Mouse (Mus musculus) neural tube, embryonic 12.5 days (tissue): ENCODE results near the gene Epb42. TPM values are rescaled to one million over a fixed set of nuclear protein-coding genes. Genes with fewer than 3 reads are reported as not detected.
"Not testable (repeated sequence)": the region's sequence is repeated elsewhere in the genome, so short reads cannot be mapped to it uniquely, and the experiment has no call there.

Source experiments
- ATAC-seq: fragments of 200-750 bp; cut with Nextera tagmentation; 2 replicates; pipeline ENCODE4 v1.8.0; 2017; ENCODE audit warnings: low read depth, mild to moderate bottlenecking, moderate TSS enrichment, moderate library complexity; ENCODE audit not compliant: low FRiP score
- H3K27ac ChIP-seq: fragments of 300-500 bp; sonication (generic); 2 replicates; pipeline ENCODE4 v1.5.1; 2016
- H3K27me3 ChIP-seq: fragments of 300-500 bp; sonication (generic); replicated peaks from 2 replicates; pipeline ENCODE4 v1.6.1; 2016; ENCODE audit warnings: mild to moderate bottlenecking
- H3K36me3 ChIP-seq: fragments of 300-500 bp; sonication (generic); 2 replicates; pipeline ENCODE4 v1.6.1; 2016; ENCODE audit warnings: mild to moderate bottlenecking
- H3K4me1 ChIP-seq: fragments of 300-500 bp; sonication (generic); 2 replicates; pipeline ENCODE4 v1.6.1; 2016
- H3K4me2 ChIP-seq: fragments of 300-500 bp; sonication (generic); replicated peaks from 2 replicates; pipeline ENCODE4 v1.6.1; 2016; ENCODE audit warnings: mild to moderate bottlenecking
- H3K4me3 ChIP-seq: fragments of 300-500 bp; sonication (generic); 2 replicates; pipeline ENCODE4 v1.5.1; 2016
- H3K9ac ChIP-seq: fragments of 300-500 bp; sonication (generic); 2 replicates; pipeline ENCODE4 v1.6.1; 2016; ENCODE audit warnings: mild to moderate bottlenecking
- H3K9me3 ChIP-seq: fragments of 300-500 bp; sonication (generic); 2 replicates; pipeline ENCODE4 v1.6.1; 2016; ENCODE audit warnings: mild to moderate bottlenecking
- WGBS: fragments of 180-500 bp; shearing (Covaris S2); methylation state at CpG from one replicate; pipeline ENCODE4 v1.1.7; 2016; 5-methylcytosine and 5-hydroxymethylcytosine counted together
- polyA plus RNA-seq: library from polyadenylated mRNA; unstranded; fragments of >200 nt; fragmentation: Nextera tagmentation; extraction: Ambion mirVana; gene quantifications from 2 replicates; pipeline ENCODE4 v1.2.1, GENCODE M21; 2016

The Epb42 gene
- polyA plus RNA-seq, 1 experiment from 2014 or later, result 3.5 TPM

- no peak overlapping the region for H3K27ac ChIP-seq
- no peak overlapping the region for H3K9ac ChIP-seq
- no peak overlapping the region for H3K4me2 ChIP-seq
- ATAC-seq, result no peak
- H3K36me3 ChIP-seq, result no peaks in the 10 kb centered on the region
- no peaks in the 10 kb centered on the region for H3K27me3 ChIP-seq
- H3K4me1 ChIP-seq, result no peaks in the 10 kb centered on the region
- H3K9me3 ChIP-seq, result no peaks in the 10 kb centered on the region
- no peak overlapping the region for H3K4me3 ChIP-seq
- WGBS, result 55% methylated on average over 5 of the region's 5 CpGs
These were observed 4.2 kb upstream of the Epb42 start for GRCm38 (mm10) chr2:121041098-121041497.

- H3K4me3 ChIP-seq, result no peak overlapping the region
These were observed 2.5 kb upstream of the Epb42 start for GRCm38 (mm10) chr2:121039382-121039781.

GRCm38 (mm10) chr2:121038851-121039250 lies 2.0 kb upstream of the Epb42 start:
- not testable (repeated sequence) for H3K9ac ChIP-seq, H3K9me3 ChIP-seq, ATAC-seq, H3K36me3 ChIP-seq, H3K27ac ChIP-seq, H3K27me3 ChIP-seq, H3K4me2 ChIP-seq, H3K4me3 ChIP-seq, H3K4me1 ChIP-seq
- 96% methylated on average over 1 of the region's 1 CpGs for WGBS

More at GRCm38 (mm10) chr2:121039382-121039781, 2.5 kb upstream of the Epb42 start:
- WGBS, result 92% methylated on average over 1 of the region's 1 CpGs
- Histone ChIP-seq H3K27me3 (no peaks in the 10 kb centered on the region), H3K4me1 (no peaks in the 10 kb centered on the region), H3K4me2 (no peak overlapping the region), H3K9me3 (no peaks in the 10 kb centered on the region), H3K27ac (no peak overlapping the region), H3K9ac (no peak overlapping the region), H3K36me3 (no peaks in the 10 kb centered on the region)
- no peak for ATAC-seq

- ATAC-seq, result no peak
- Histone ChIP-seq H3K4me2 (no peak overlapping the region), H3K9me3 (0 out of 2 replicates have a peak, but pooled peaks cover under 1% of the 10 kb centered on the region), H3K4me3 (no peak overlapping the region), H3K4me1 (no peaks in the 10 kb centered on the region), H3K36me3 (peaks cover 1% of the 10 kb centered on the region), H3K9ac (no peak overlapping the region), H3K27ac (no peak overlapping the region), H3K27me3 (no peaks in the 10 kb centered on the region)
- 80% methylated on average over 5 of the region's 5 CpGs for WGBS
These were observed 14.0 kb downstream of the Epb42 start for GRCm38 (mm10) chr2:121022918-121023317.

GRCm38 (mm10) chr2:121017151-121017550 lies 19.7 kb downstream of the Epb42 start:
- Histone ChIP-seq H3K27ac (no peak overlapping the region), H3K36me3 (peaks cover 42% of the 10 kb centered on the region), H3K4me3 (no peak overlapping the region), H3K9ac (no peak overlapping the region), H3K9me3 (0 out of 2 replicates have a peak, but pooled peaks cover 4% of the 10 kb centered on the region), H3K27me3 (no peaks in the 10 kb centered on the region), H3K4me2 (no peak overlapping the region), H3K4me1 (no peaks in the 10 kb centered on the region)
- no peak for ATAC-seq
- WGBS, result 96% methylated on average over 1 of the region's 1 CpGs

GRCm38 (mm10) chr2:121016226-121016625 lies 20.6 kb downstream of the Epb42 start:
- no peak overlapping the region for H3K4me2 ChIP-seq

GRCm38 (mm10) chr2:121015507-121015906 lies 21.4 kb downstream of the Epb42 start:
- peaks cover 50% of the 10 kb centered on the region for H3K36me3 ChIP-seq
- no peak overlapping the region for H3K4me2 ChIP-seq
- ATAC-seq, result no peak
- H3K27me3 ChIP-seq, result no peaks in the 10 kb centered on the region
- H3K9ac ChIP-seq, result no peak overlapping the region
- H3K27ac ChIP-seq, result no peak overlapping the region
- H3K4me1 ChIP-seq, result no peaks in the 10 kb centered on the region
- no peak overlapping the region for H3K4me3 ChIP-seq
- H3K9me3 ChIP-seq, result 0 out of 2 replicates have a peak, but pooled peaks cover 4% of the 10 kb centered on the region
- WGBS, result 88% methylated on average over 2 of the region's 2 CpGs

More at GRCm38 (mm10) chr2:121016226-121016625, 20.6 kb downstream of the Epb42 start:
- ATAC-seq, result no peak
- H3K9ac ChIP-seq, result no peak overlapping the region
- H3K4me3 ChIP-seq, result no peak overlapping the region
- H3K27ac ChIP-seq, result no peak overlapping the region
- H3K9me3 ChIP-seq, result 0 out of 2 replicates have a peak, but pooled peaks cover 4% of the 10 kb centered on the region
- 89% methylated on average over 9 of the region's 9 CpGs for WGBS
- no peaks in the 10 kb centered on the region for H3K27me3 ChIP-seq
- H3K4me1 ChIP-seq, result no peaks in the 10 kb centered on the region
- H3K36me3 ChIP-seq, result peaks cover 50% of the 10 kb centered on the region

- Histone ChIP-seq H3K4me2 (no peak overlapping the region), H3K4me1 (peaks cover 9% of the 10 kb centered on the region), H3K36me3 (peaks cover 46% of the 10 kb centered on the region), H3K27ac (no peak overlapping the region), H3K27me3 (no peaks in the 10 kb centered on the region), H3K9me3 (0 out of 2 replicates have a peak, but pooled peaks cover 2% of the 10 kb centered on the region), H3K9ac (no peak overlapping the region), H3K4me3 (no peak overlapping the region)
- WGBS, result 90% methylated on average over 9 of the region's 9 CpGs
- no peak for ATAC-seq
These were observed 24.2 kb downstream of the Epb42 start for GRCm38 (mm10) chr2:121012676-121013075.

- Histone ChIP-seq H3K27ac (no peak overlapping the region), H3K4me3 (peak overlapping the region; percentile 68), H3K9me3 (no peaks in the 10 kb centered on the region), H3K27me3 (no peaks in the 10 kb centered on the region), H3K9ac (peak overlapping the region; percentile 69), H3K4me2 (peak overlapping the region; percentile 84), H3K36me3 (peaks cover 17% of the 10 kb centered on the region), H3K4me1 (peaks cover 9% of the 10 kb centered on the region)
- WGBS, result 30% methylated on average over 5 of the region's 5 CpGs
- ATAC-seq, result no peak
These were observed 27.7 kb downstream of the Epb42 start for GRCm38 (mm10) chr2:121009071-121009677.

GRCm38 (mm10) chr2:121008664-121009007 lies 28.2 kb downstream of the Epb42 start:
- peak overlapping the region; percentile 68 for H3K4me3 ChIP-seq
- WGBS, result under 1% methylated on average over 12 of the region's 12 CpGs

GRCm38 (mm10) chr2:121007925-121008663 lies 28.8 kb downstream of the Epb42 start, which contains the start of gene Ccndbp1:
Gene Ccndbp1, plus strand, starts transcription at chr2:121008403.
- Histone ChIP-seq H3K4me1 (peaks cover 9% of the 10 kb centered on the region), H3K27me3 (no peaks in the 10 kb centered on the region), H3K4me3 (peak within 1 kb of the TSS; percentile 68), H3K9me3 (no peaks in the 10 kb centered on the region), H3K4me2 (peak within 1 kb of the TSS; percentile 84), H3K27ac (no peak within 1 kb of the TSS), H3K9ac (peak within 1 kb of the TSS; percentile 69), H3K36me3 (peaks cover 16% of the 10 kb centered on the region)
- 2% methylated on average over 34 of the region's 34 CpGs for WGBS
- ATAC-seq, result peak; percentile 94

More at GRCm38 (mm10) chr2:121008664-121009007, 28.2 kb downstream of the Epb42 start:
- peak overlapping the region; percentile 69 for H3K9ac ChIP-seq
- H3K27me3 ChIP-seq, result no peaks in the 10 kb centered on the region
- no peak overlapping the region for H3K27ac ChIP-seq
- H3K36me3 ChIP-seq, result peaks cover 16% of the 10 kb centered on the region
- H3K4me2 ChIP-seq, result peak overlapping the region; percentile 84
- no peak for ATAC-seq
- H3K9me3 ChIP-seq, result no peaks in the 10 kb centered on the region
- peaks cover 9% of the 10 kb centered on the region for H3K4me1 ChIP-seq

GRCm38 (mm10) chr2:121006986-121007385 lies 29.9 kb downstream of the Epb42 start:
- no peak overlapping the region for H3K4me2 ChIP-seq
- peaks cover 9% of the 10 kb centered on the region for H3K4me1 ChIP-seq
- H3K4me3 ChIP-seq, result no peak overlapping the region
- peaks cover 6% of the 10 kb centered on the region for H3K36me3 ChIP-seq
- no peak overlapping the region for H3K27ac ChIP-seq
- H3K27me3 ChIP-seq, result no peaks in the 10 kb centered on the region
- H3K9ac ChIP-seq, result no peak overlapping the region
- ATAC-seq, result no peak
- 84% methylated on average over 1 of the region's 1 CpGs for WGBS
- H3K9me3 ChIP-seq, result no peaks in the 10 kb centered on the region
